Mouse (Mus musculus) small intestine, adult 2 months (tissue): ENCODE measurements around the gene Serpinf2. TPM values are rescaled to one million over a fixed set of nuclear protein-coding genes. Genes with fewer than 3 reads are reported as not detected.
"Not testable (repeated sequence)": the region's sequence is repeated elsewhere in the genome, so short reads cannot be mapped to it uniquely, and the experiment has no call there.

Experiments used
- H3K27ac ChIP-seq: fragments of 200-500 bp; 2 replicates; pipeline ENCODE4 v1.5.1; 2012; ENCODE audit warnings: low read depth, low read length, control low read depth, inconsistent platforms; ENCODE audit not compliant: insufficient read depth
- H3K27me3 ChIP-seq: fragments of 200-500 bp; 2 replicates; pipeline ENCODE4 v1.6.1; 2012; ENCODE audit warnings: mild to moderate bottlenecking, moderate library complexity, low read length, inconsistent platforms; ENCODE audit not compliant: control insufficient read depth, insufficient read depth
- H3K36me3 ChIP-seq: fragments of 200-500 bp; 2 replicates; pipeline ENCODE4 v1.6.1; 2012; ENCODE audit warnings: mild to moderate bottlenecking, low read length, control low read depth, inconsistent platforms; ENCODE audit not compliant: control insufficient read depth, insufficient read depth
- H3K4me1 ChIP-seq: fragments of 200-500 bp; 2 replicates; pipeline ENCODE4 v1.6.1; 2012; ENCODE audit warnings: low read length, inconsistent platforms, mixed read lengths; ENCODE audit not compliant: control insufficient read depth, insufficient read depth, insufficient read length
- H3K4me3 ChIP-seq: fragments of 200-500 bp; 2 replicates; pipeline ENCODE4 v1.5.1; 2012; ENCODE audit warnings: low read depth, mild to moderate bottlenecking, control low read depth, inconsistent platforms, low read length, moderate library complexity
- CTCF ChIP-seq: fragments of 200-500 bp; IDR thresholded peaks from 2 replicates; pipeline ENCODE4 v1.5.1; 2012; ENCODE audit warnings: low read depth, mild to moderate bottlenecking, control low read depth, inconsistent platforms, low read length, moderate library complexity, mixed read lengths; ENCODE audit not compliant: insufficient replicate concordance, insufficient read length; ENCODE audit errors: extremely low read depth
- WGBS: fragments of 180-500 bp; shearing (Covaris S2); methylation state at CpG from one replicate; pipeline ENCODE4 v1.1.7; 2018; 5-methylcytosine and 5-hydroxymethylcytosine counted together
- polyA plus RNA-seq: library from polyadenylated mRNA; depleted of rRNA; stranded (reverse); fragments of >200 nt; gene quantifications from 2 replicates; pipeline ENCODE4 v1.2.3, GENCODE M21; 2012; rRNA removed

Serpinf2 gene
- polyA plus RNA-seq, 1 experiment: 4.3 TPM

- peaks cover 4% of the 10 kb centered on the region; the same call in 1 of the 2 replicates for H3K36me3 ChIP-seq
- TF ChIP-seq CTCF: no peak
- 71% methylated on average over 1 of the region's 1 CpGs for WGBS
- no peak overlapping the region for H3K4me3 ChIP-seq
- H3K27ac ChIP-seq: no peak overlapping the region
- no peaks in the 10 kb centered on the region for H3K27me3 ChIP-seq
- no peaks in the 10 kb centered on the region for H3K4me1 ChIP-seq
Observed at GRCm38 (mm10) chr11:75395611-75396010, 43.8 kb downstream of the Serpinf2 start.

GRCm38 (mm10) chr11:75383529-75383928, 55.9 kb downstream of the Serpinf2 start:
- not testable (repeated sequence) for H3K36me3 ChIP-seq, H3K4me3 ChIP-seq, H3K27me3 ChIP-seq, H3K4me1 ChIP-seq, H3K27ac ChIP-seq
- 39% methylated on average over 3 of the region's 3 CpGs for WGBS

Other genes starting within 250 kb of the Serpinf2 start
- 9.9 and 13.7 TPM in 2 replicates for gene Dph1, start 248.3 kb downstream of the Serpinf2 start, polyA plus RNA-seq
- gene Rtn4rl1, start 245.8 kb downstream of the Serpinf2 start, polyA plus RNA-seq: 8.6 and 11.8 TPM in 2 replicates
- gene Rpa1, start 91.3 kb downstream of the Serpinf2 start, polyA plus RNA-seq: 5.6 and 8.7 TPM in 2 replicates
- 1.2 and 1.4 TPM in 2 replicates for gene Smyd4, start 91.2 kb downstream of the Serpinf2 start, polyA plus RNA-seq
- gene Serpinf1, start 16.9 kb downstream of the Serpinf2 start, polyA plus RNA-seq: 5.8 and 13.7 TPM in 2 replicates
- 8.3 and 18.3 TPM in 2 replicates for gene Wdr81, start 15.1 kb upstream of the Serpinf2 start, polyA plus RNA-seq
- gene Tlcd2, start 22.1 kb upstream of the Serpinf2 start, polyA plus RNA-seq: 27.9 and 78.8 TPM in 2 replicates
- 23.4 and 44.2 TPM in 2 replicates for gene Prpf8, start 47.2 kb upstream of the Serpinf2 start, polyA plus RNA-seq
- 8.0 and 15.0 TPM in 2 replicates for gene Rilp, start 70.5 kb upstream of the Serpinf2 start, polyA plus RNA-seq
- 9.4 and 12.3 TPM in 2 replicates for gene Scarf1, start 73.9 kb upstream of the Serpinf2 start, polyA plus RNA-seq
- 165 and 508 TPM in 2 replicates for gene Slc43a2, start 92.1 kb upstream of the Serpinf2 start, polyA plus RNA-seq
- gene Pitpna, start 148.5 kb upstream of the Serpinf2 start, polyA plus RNA-seq: 88.0 and 185 TPM in 2 replicates
- gene Inpp5k, start 191.4 kb upstream of the Serpinf2 start, polyA plus RNA-seq: 14.3 and 35.3 TPM in 2 replicates
- 23.2 and 28.7 TPM in 2 replicates for gene Myo1c, start 210.9 kb upstream of the Serpinf2 start, polyA plus RNA-seq
- 71.4 and 111 TPM in 2 replicates for gene Crk, start 239.7 kb upstream of the Serpinf2 start, polyA plus RNA-seq